Mouse (Mus musculus): ENCODE measurements around the gene Ola1. TPM values are rescaled to one million over a fixed set of nuclear protein-coding genes. Genes with fewer than 3 reads are reported as not detected.

Gene Ola1
- total and polyA plus RNA-seq, 2 experiments from 2014 or later = 33.3 to 66.2 TPM

DNA sequence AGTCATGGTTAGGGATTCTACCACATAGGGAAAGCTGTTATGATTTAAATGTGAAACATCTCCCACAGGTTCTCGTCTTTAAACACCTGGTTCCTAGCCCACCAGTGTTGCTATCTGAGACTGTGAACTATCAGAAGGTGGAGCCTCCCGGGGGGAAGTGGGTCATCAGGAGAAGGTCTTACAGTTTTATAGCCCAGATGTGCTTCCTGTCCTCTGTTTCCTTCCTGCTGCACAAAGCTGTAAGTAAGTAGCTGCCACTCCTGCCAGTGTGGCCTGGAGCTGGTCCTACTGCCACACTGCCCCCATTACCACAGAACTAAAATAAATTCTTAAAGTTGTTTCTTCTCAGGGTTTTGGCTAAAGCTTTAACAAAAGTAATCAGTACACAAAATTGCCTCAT is 72.6 kb downstream of the Ola1 start:
- Histone ChIP-seq H3K9ac (replicated peaks; ENCODE audit: low read depth, low read length) (no peak overlapping the region), H3K4me2 (ENCODE audit: low read depth, low read length) (no peak overlapping the region), H3K4me1 (ENCODE audit: control insufficient read depth, insufficient read depth) (no peaks in the 10 kb centered on the region), H3K27me3 (ENCODE audit: control insufficient read depth, insufficient read depth, low read length) (no peaks in the 10 kb centered on the region), H3K4me3 (ENCODE audit: low read depth, low read length) (no peak overlapping the region), H3K36me3 (replicated peaks; ENCODE audit: control insufficient read depth, insufficient read depth, low read length) (no peaks in the 10 kb centered on the region; the same call in 1 of the 2 replicates), H3K9me3 (replicated peaks; ENCODE audit: control insufficient read depth, low read length) (no peaks in the 10 kb centered on the region), H3K27ac (ENCODE audit: low read depth) (no peak overlapping the region)
- ATAC-seq (ENCODE audit: insufficient read depth, low read depth) (no peak), DNase-seq (ENCODE audit: low spot score) (no peak)
- TF ChIP-seq EP300 (IDR thresholded peaks at IDR 0.05; ENCODE audit: low read depth) = no peak
- no peak for TF ChIP-seq CTCF (IDR thresholded peaks at IDR 0.05; ENCODE audit: low read depth)
- 63% methylated on average over 2 of the region's 2 CpGs for WGBS

DNA sequence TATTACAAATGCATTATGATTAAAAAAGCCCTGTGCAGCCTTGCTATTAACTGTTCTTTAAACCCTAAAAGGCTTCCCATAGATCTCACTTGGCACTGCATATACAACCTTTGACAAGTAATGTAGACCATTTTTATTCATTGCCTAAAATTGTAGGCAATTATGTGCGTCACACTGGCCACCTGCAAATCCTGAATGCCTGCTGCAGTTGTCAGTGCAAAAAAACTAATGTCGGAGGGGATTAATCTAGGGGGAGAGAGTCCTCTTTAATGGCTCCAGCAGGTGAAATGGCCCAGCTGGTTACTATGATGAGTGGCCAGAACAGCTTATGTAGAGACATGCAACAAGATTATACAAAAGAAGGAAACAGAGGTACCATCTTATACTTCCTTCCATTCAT is 75.0 kb downstream of the Ola1 start:
- no peak overlapping the region for H3K4me3 ChIP-seq (ENCODE audit: low read depth, low read length)
- H3K27ac ChIP-seq (ENCODE audit: low read depth) = no peak overlapping the region
- no peaks in the 10 kb centered on the region for H3K9me3 ChIP-seq (replicated peaks; ENCODE audit: control insufficient read depth, low read length)
- H3K4me2 ChIP-seq (ENCODE audit: low read depth, low read length) = no peak overlapping the region
- WGBS = 91% methylated on average over 2 of the region's 2 CpGs
- H3K27me3 ChIP-seq (ENCODE audit: control insufficient read depth, insufficient read depth, low read length) = no peaks in the 10 kb centered on the region
- DNase-seq (ENCODE audit: low spot score) (no peak), ATAC-seq (ENCODE audit: insufficient read depth, low read depth) (no peak)
- no peak overlapping the region for H3K9ac ChIP-seq (replicated peaks; ENCODE audit: low read depth, low read length)
- H3K36me3 ChIP-seq (replicated peaks; ENCODE audit: control insufficient read depth, insufficient read depth, low read length) = no peaks in the 10 kb centered on the region; the same call in 1 of the 2 replicates
- TF ChIP-seq CTCF (IDR thresholded peaks at IDR 0.05; ENCODE audit: low read depth) = no peak
- no peak for TF ChIP-seq EP300 (IDR thresholded peaks at IDR 0.05; ENCODE audit: low read depth)
- no peaks in the 10 kb centered on the region for H3K4me1 ChIP-seq (ENCODE audit: control insufficient read depth, insufficient read depth)

DNA sequence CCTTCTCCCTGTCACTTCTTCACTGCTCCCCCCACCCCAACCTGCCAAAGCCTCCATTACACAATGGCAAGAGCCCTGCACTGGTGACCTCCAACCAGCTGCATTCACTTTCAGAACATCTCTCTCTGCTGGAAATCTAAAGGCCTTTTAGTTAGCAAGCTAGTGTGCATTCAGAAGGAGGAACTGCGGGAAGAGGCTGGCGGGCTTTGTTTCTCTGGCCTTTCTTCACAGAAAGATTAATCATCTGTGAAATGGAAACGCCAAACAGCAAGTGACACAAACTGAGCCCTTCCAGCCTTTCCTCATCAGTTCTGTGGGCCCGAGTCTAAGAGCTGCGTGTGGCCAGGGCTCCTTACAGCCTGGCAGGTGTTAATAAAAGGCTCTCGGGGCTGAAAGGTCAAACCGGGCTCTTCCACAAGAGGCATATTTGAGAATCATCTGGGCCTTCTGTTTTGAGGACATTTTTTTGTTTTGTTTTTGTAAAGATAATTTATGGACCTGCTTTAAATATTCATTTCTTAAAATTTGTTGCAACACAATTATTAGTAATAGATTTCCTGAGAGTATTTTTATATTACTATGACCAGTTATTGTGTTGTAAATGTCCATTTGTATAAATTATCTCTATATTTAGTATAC is 75.8 kb downstream of the Ola1 start:
- Histone ChIP-seq H3K4me2 (ENCODE audit: low read depth, low read length) (no peak overlapping the region), H3K36me3 (replicated peaks; ENCODE audit: control insufficient read depth, insufficient read depth, low read length) (no peaks in the 10 kb centered on the region; the same call in 1 of the 2 replicates), H3K9me3 (replicated peaks; ENCODE audit: control insufficient read depth, low read length) (no peaks in the 10 kb centered on the region), H3K27ac (ENCODE audit: low read depth) (no peak overlapping the region), H3K4me3 (ENCODE audit: low read depth, low read length) (no peak overlapping the region), H3K9ac (replicated peaks; ENCODE audit: low read depth, low read length) (no peak overlapping the region), H3K4me1 (ENCODE audit: control insufficient read depth, insufficient read depth) (no peaks in the 10 kb centered on the region), H3K27me3 (ENCODE audit: control insufficient read depth, insufficient read depth, low read length) (no peaks in the 10 kb centered on the region)
- 75% methylated on average over 7 of the region's 7 CpGs for WGBS
- no peak for TF ChIP-seq EP300 (IDR thresholded peaks at IDR 0.05; ENCODE audit: low read depth)
- no peak for TF ChIP-seq CTCF (IDR thresholded peaks at IDR 0.05; ENCODE audit: low read depth)
- ATAC-seq (ENCODE audit: insufficient read depth, low read depth) = no peak
- no peak for DNase-seq (ENCODE audit: low spot score)

DNA sequence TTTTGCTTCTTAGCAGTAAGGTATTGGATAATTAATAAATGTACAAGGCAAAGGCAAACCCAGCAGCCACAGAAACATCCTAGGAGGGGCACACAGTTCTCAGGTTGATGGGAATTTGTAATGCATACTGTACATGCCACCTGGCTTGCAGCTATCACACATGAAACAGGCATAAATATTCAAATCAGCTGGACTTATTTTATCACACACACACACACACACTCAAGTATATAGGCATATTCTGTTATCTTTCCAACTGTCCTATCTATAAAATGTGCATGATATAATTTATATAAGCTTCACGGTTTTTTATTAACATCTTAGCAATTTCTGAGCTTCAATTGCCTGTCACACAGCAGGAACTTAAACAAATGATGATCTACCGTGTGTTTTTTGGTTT is 85.8 kb downstream of the Ola1 start:
- TF ChIP-seq CTCF (IDR thresholded peaks at IDR 0.05; ENCODE audit: low read depth) = no peak
- TF ChIP-seq EP300 (IDR thresholded peaks at IDR 0.05; ENCODE audit: low read depth) = no peak
- DNase-seq (ENCODE audit: low spot score) (no peak), ATAC-seq (ENCODE audit: insufficient read depth, low read depth) (no peak)
- no peak overlapping the region for H3K4me3 ChIP-seq (ENCODE audit: low read depth, low read length)
- H3K4me2 ChIP-seq (ENCODE audit: low read depth, low read length) = no peak overlapping the region
- no peaks in the 10 kb centered on the region for H3K4me1 ChIP-seq (ENCODE audit: control insufficient read depth, insufficient read depth)
- no peak overlapping the region for H3K9ac ChIP-seq (replicated peaks; ENCODE audit: low read depth, low read length)
- no peak overlapping the region for H3K27ac ChIP-seq (ENCODE audit: low read depth)
- no peaks in the 10 kb centered on the region for H3K9me3 ChIP-seq (replicated peaks; ENCODE audit: control insufficient read depth, low read length)
- 95% methylated on average over 2 of the region's 2 CpGs for WGBS
- H3K27me3 ChIP-seq (ENCODE audit: control insufficient read depth, insufficient read depth, low read length) = no peaks in the 10 kb centered on the region
- no peaks in the 10 kb centered on the region for H3K36me3 ChIP-seq (replicated peaks; ENCODE audit: control insufficient read depth, insufficient read depth, low read length)

DNA sequence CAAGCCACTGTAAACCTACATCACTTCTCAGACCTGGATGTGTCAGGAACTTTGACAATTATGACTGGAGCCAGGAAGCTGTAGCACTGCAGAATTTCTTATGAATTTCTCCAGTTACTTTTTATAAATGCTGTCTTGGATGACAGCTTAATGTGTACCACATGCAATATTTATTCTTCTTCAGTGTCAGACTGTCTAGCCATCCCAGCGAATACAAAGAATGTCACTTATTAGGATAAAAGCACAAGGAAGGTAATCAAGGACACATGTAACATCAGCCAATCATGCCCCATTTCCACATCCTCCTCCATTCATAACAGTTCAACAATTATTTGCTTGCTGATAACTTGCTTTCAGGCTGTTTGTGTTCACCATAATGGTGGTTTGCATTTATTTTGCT is 91.0 kb downstream of the Ola1 start:
- H3K36me3 ChIP-seq (replicated peaks; ENCODE audit: control insufficient read depth, insufficient read depth, low read length) = no peaks in the 10 kb centered on the region
- H3K27me3 ChIP-seq (ENCODE audit: control insufficient read depth, insufficient read depth, low read length) = no peaks in the 10 kb centered on the region
- ATAC-seq (ENCODE audit: insufficient read depth, low read depth) (no peak), DNase-seq (ENCODE audit: low spot score) (no peak)
- no peaks in the 10 kb centered on the region for H3K9me3 ChIP-seq (replicated peaks; ENCODE audit: control insufficient read depth, low read length)
- no peak overlapping the region for H3K4me3 ChIP-seq (ENCODE audit: low read depth, low read length)
- H3K4me1 ChIP-seq (ENCODE audit: control insufficient read depth, insufficient read depth) = no peaks in the 10 kb centered on the region
- H3K27ac ChIP-seq (ENCODE audit: low read depth) = no peak overlapping the region
- H3K9ac ChIP-seq (replicated peaks; ENCODE audit: low read depth, low read length) = no peak overlapping the region
- TF ChIP-seq CTCF (IDR thresholded peaks at IDR 0.05; ENCODE audit: low read depth) (no peak), EP300 (IDR thresholded peaks at IDR 0.05; ENCODE audit: low read depth) (no peak)
- H3K4me2 ChIP-seq (ENCODE audit: low read depth, low read length) = no peak overlapping the region
- WGBS = 78% methylated on average over 1 of the region's 1 CpGs

DNA sequence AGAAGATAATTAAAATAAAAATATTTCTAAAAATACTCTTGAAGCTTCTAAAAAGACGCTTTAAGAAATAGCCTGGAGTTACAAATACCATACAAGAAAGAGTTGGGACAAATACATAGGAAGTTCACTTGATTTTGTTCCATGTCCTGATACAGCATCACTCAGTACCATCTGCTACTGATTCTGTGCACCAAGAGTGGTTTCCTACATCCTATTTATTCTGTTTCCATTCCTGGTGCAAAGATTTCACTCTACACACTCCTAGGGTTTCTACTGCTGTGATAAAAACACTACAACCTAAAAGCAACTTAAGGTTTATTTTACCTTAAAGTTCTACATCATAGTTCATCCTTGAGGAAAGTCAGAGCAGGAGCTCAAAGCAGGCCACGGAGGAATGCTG is 99.9 kb downstream of the Ola1 start:
- H3K27me3 ChIP-seq (ENCODE audit: control insufficient read depth, insufficient read depth, low read length) = no peaks in the 10 kb centered on the region
- no peak overlapping the region for H3K4me3 ChIP-seq (ENCODE audit: low read depth, low read length)
- H3K9ac ChIP-seq (replicated peaks; ENCODE audit: low read depth, low read length) = no peak overlapping the region
- no peak overlapping the region for H3K27ac ChIP-seq (ENCODE audit: low read depth)
- no peak overlapping the region for H3K4me2 ChIP-seq (ENCODE audit: low read depth, low read length)
- ATAC-seq (ENCODE audit: insufficient read depth, low read depth) = no peak
- no peaks in the 10 kb centered on the region for H3K36me3 ChIP-seq (replicated peaks; ENCODE audit: control insufficient read depth, insufficient read depth, low read length)
- TF ChIP-seq CTCF (IDR thresholded peaks at IDR 0.05; ENCODE audit: low read depth) = no peak
- TF ChIP-seq EP300 (IDR thresholded peaks at IDR 0.05; ENCODE audit: low read depth) = no peak
- WGBS = 86% methylated on average over 2 of the region's 2 CpGs
- H3K9me3 ChIP-seq (replicated peaks; ENCODE audit: control insufficient read depth, low read length) = no peaks in the 10 kb centered on the region
- H3K4me1 ChIP-seq (ENCODE audit: control insufficient read depth, insufficient read depth) = no peaks in the 10 kb centered on the region
- DNase-seq (ENCODE audit: low spot score) = no peak

Measured in heart, postnatal 0 days (tissue).